Mouse (Mus musculus) midbrain, embryonic 16.5 days (tissue): ENCODE results near the gene Mxra8. TPM values are rescaled to one million over a fixed set of nuclear protein-coding genes. Genes with fewer than 3 reads are reported as not detected.

Experiments
- ATAC-seq: fragments of 200-750 bp; cut with Nextera tagmentation; 2 replicates; pipeline ENCODE4 v1.8.0; 2017; ENCODE audit warnings: moderate TSS enrichment
- H3K27ac ChIP-seq: fragments of 300-500 bp; sonication (generic); 2 replicates; pipeline ENCODE4 v1.5.1; 2014; ENCODE audit warnings: mild to moderate bottlenecking, low read length, mixed read lengths
- H3K27me3 ChIP-seq: fragments of 300-500 bp; sonication (generic); 2 replicates; pipeline ENCODE4 v1.6.1; 2014; ENCODE audit warnings: low read depth, low read length, mixed read lengths; ENCODE audit not compliant: control insufficient read depth, insufficient read depth
- H3K36me3 ChIP-seq: fragments of 300-500 bp; sonication (generic); 2 replicates; pipeline ENCODE4 v1.6.1; 2014; ENCODE audit warnings: mild to moderate bottlenecking, low read length, moderate library complexity, mixed read lengths; ENCODE audit not compliant: control insufficient read depth, insufficient read depth
- H3K4me1 ChIP-seq: fragments of 300-500 bp; sonication (generic); 2 replicates; pipeline ENCODE4 v1.6.1; 2014; ENCODE audit warnings: mild to moderate bottlenecking, low read length, mixed read lengths; ENCODE audit not compliant: control insufficient read depth, insufficient read depth
- H3K4me2 ChIP-seq: fragments of 300-500 bp; sonication (generic); 2 replicates; pipeline ENCODE4 v1.6.1; 2014; ENCODE audit warnings: mild to moderate bottlenecking, low read length, mixed read lengths
- H3K4me3 ChIP-seq: fragments of 300-500 bp; sonication (generic); 2 replicates; pipeline ENCODE4 v1.5.1; 2014; ENCODE audit warnings: low read depth, mild to moderate bottlenecking, low read length, moderate library complexity, mixed read lengths
- H3K9ac ChIP-seq: fragments of 300-500 bp; sonication (generic); 2 replicates; pipeline ENCODE4 v1.6.1; 2014; ENCODE audit warnings: low read depth, low read length, mixed read lengths
- H3K9me3 ChIP-seq: fragments of 300-500 bp; sonication (generic); replicated peaks from 2 replicates; pipeline ENCODE4 v1.6.1; 2014; ENCODE audit warnings: mild to moderate bottlenecking, low read length, mixed read lengths; ENCODE audit not compliant: control insufficient read depth, poor library complexity, severe bottlenecking
- whole genome bisulfite sequencing: fragments of 180-500 bp; shearing (Covaris S2); extraction: QIAGEN DNeasy Blood & Tissue Kit; methylation state at CpG from one replicate; pipeline ENCODE4 v1.1.7; 2014; 5-methylcytosine and 5-hydroxymethylcytosine counted together
- polyA plus RNA-seq: library from polyadenylated mRNA; unstranded; fragments of >200 nt; fragmentation: Nextera tagmentation; extraction: Ambion mirVana; gene quantifications from 2 replicates; pipeline ENCODE4 v1.2.1, GENCODE M21; 2015

Mxra8 gene
- polyA plus RNA-seq, 1 experiment from 2014 or later: 16.9 TPM

DNA sequence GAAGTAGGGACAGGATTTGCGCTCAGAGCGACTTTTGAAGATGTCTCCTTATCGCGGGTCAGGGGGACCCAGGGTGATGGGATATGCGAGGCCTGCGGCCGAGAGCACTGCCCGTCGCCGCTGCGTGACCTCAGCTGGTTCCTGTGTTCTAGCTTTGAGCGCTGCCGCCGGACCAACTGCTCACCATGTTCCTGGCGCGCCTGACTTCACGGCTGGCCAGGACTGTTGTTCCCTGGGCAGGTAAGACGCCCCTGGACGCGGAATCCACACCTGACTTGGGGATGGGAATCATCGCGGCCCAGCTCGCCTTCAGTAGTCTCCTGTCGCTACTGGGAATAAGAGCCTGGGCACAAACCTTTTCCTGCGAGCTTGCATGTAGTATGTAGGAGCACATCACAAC is 7.6 kb upstream of the Mxra8 start:
- H3K4me1 ChIP-seq: peaks cover 17% of the 10 kb centered on the region
- peak; percentile 54; the same call in 1 of the 2 replicates for ATAC-seq
- H3K27me3 ChIP-seq: no peaks in the 10 kb centered on the region
- 1% methylated on average over 25 of the region's 25 CpGs for WGBS
- H3K4me2 ChIP-seq: peak overlapping the region; percentile 96
- no peaks in the 10 kb centered on the region for H3K36me3 ChIP-seq
- H3K4me3 ChIP-seq: peak overlapping the region; percentile 77
- no peaks in the 10 kb centered on the region for H3K9me3 ChIP-seq
- H3K9ac ChIP-seq: peak overlapping the region; percentile 86
- H3K27ac ChIP-seq: peak overlapping the region; percentile 84

DNA sequence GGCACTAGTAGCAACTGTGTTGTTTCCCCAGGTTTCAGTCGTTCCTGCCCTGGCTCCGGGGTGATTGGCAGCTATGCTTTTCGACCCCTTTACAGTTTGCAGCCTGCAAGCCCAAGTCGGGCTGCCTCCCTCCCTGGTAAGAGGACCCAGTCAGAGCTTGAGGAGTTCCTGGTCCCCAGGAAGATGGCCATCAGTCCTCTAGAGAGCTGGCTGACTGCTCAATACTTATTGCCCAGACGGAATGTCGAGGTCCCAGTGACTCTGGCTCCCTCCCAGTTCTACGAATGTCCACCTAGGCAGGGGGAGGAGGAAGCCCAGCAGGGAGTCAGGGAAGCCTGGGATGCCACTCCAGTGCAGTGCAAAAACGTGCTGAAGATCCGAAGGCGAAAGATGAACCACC is 7.2 kb upstream of the Mxra8 start:
- H3K4me2 ChIP-seq: peak overlapping the region; percentile 96
- no peak overlapping the region for H3K27ac ChIP-seq
- H3K36me3 ChIP-seq: no peaks in the 10 kb centered on the region
- H3K9me3 ChIP-seq: no peaks in the 10 kb centered on the region
- no peak for ATAC-seq
- H3K4me3 ChIP-seq: peak overlapping the region; percentile 77
- no peaks in the 10 kb centered on the region for H3K27me3 ChIP-seq
- WGBS: 54% methylated on average over 10 of the region's 10 CpGs
- peaks cover 17% of the 10 kb centered on the region for H3K4me1 ChIP-seq
- peak overlapping the region; percentile 86 for H3K9ac ChIP-seq

DNA sequence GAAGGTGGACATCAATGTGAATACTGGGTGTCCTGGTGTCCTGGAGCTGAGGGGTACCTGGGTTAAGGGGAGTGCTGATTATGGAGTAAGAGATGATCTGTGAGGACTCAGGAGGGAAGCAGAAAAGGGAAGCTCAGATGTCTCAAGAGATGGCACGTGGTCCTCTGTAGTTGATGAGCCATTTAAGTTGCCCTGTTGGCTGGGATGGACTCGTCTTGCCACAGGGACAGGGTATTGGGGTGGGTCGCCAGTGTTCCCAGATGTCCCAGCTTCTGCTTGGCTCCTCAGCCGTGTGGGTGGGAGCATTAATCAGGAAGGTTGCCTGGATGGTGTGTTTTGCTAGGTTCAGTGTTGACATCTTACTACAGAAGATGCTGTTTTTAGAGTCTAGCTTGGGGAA is 6.2 kb upstream of the Mxra8 start:
- H3K27me3 ChIP-seq: no peaks in the 10 kb centered on the region
- H3K9ac ChIP-seq: no peak overlapping the region
- H3K4me2 ChIP-seq: no peak overlapping the region
- H3K36me3 ChIP-seq: no peaks in the 10 kb centered on the region
- 85% methylated on average over 4 of the region's 4 CpGs for WGBS
- H3K4me3 ChIP-seq: no peak overlapping the region
- no peaks in the 10 kb centered on the region for H3K9me3 ChIP-seq
- no peak overlapping the region for H3K27ac ChIP-seq
- no peak for ATAC-seq
- peaks cover 17% of the 10 kb centered on the region for H3K4me1 ChIP-seq

DNA sequence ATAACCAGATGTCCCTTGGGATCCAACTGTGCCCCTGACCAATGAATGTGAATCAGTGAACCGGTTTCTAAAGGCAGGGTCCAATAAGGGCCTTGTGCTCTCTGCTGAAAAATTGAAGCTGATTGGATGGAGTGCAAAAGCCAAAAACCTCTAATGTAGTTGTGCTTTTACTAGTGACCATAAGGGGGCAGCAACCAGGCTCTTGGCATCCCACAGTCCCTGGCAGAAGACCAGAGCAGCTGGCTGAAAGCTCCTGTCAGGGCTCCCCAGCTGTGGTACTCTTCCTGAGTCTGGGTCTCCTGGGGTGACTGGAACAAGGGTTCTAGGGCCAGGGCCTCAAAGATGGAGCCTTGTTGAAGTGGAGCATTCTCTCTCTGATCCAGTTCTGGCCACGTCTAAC is 5.6 kb upstream of the Mxra8 start:
- H3K27me3 ChIP-seq: no peaks in the 10 kb centered on the region
- no peaks in the 10 kb centered on the region for H3K36me3 ChIP-seq
- WGBS: 32% methylated on average over 2 of the region's 2 CpGs
- peaks cover 17% of the 10 kb centered on the region for H3K4me1 ChIP-seq
- H3K4me3 ChIP-seq: no peak overlapping the region
- 0 out of 2 replicates have a peak, but pooled peaks have one; percentile 13 for ATAC-seq
- H3K9ac ChIP-seq: no peak overlapping the region
- H3K4me2 ChIP-seq: no peak overlapping the region
- H3K9me3 ChIP-seq: no peaks in the 10 kb centered on the region
- 0 out of 2 replicates have a peak overlapping the region, but pooled peaks have one; percentile 10 for H3K27ac ChIP-seq

DNA sequence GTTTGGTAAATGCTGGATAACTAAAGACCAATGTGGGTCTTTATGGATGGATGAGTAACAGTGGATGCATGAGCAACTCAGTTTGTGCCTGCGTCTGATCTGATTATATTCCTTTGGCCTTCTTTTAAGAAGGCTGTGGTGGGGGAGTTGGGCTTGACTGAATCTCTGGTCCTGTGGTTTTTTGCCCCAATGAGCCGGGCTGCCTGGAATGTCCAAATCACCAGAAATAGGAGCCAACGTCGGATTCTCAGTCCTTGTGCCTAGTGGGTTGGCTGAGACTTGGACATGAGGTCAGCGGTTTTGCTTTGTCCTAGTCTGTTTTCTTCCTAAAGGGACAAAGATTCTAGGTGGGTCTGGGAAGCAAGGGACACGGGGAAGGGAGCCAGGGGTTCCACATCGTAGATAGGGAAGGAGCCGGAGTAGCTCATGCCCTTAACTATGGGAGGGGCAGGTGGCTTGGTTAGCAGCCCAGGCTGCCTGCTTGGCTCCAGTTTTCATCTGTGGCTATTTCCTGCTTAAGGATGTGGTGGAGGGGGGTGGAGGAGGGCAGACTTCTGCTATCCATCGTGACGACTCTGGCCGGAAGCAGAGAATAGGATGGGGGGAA is 2.0 kb upstream of the Mxra8 start:
- H3K4me3 ChIP-seq: no peak overlapping the region
- 80% methylated on average over 11 of the region's 11 CpGs for WGBS
- H3K9ac ChIP-seq: no peak overlapping the region
- H3K27ac ChIP-seq: no peak overlapping the region
- no peaks in the 10 kb centered on the region for H3K36me3 ChIP-seq
- H3K4me1 ChIP-seq: peaks cover 19% of the 10 kb centered on the region
- no peak overlapping the region for H3K4me2 ChIP-seq
- no peak for ATAC-seq
- peaks cover 14% of the 10 kb centered on the region for H3K27me3 ChIP-seq
- no peaks in the 10 kb centered on the region for H3K9me3 ChIP-seq

DNA sequence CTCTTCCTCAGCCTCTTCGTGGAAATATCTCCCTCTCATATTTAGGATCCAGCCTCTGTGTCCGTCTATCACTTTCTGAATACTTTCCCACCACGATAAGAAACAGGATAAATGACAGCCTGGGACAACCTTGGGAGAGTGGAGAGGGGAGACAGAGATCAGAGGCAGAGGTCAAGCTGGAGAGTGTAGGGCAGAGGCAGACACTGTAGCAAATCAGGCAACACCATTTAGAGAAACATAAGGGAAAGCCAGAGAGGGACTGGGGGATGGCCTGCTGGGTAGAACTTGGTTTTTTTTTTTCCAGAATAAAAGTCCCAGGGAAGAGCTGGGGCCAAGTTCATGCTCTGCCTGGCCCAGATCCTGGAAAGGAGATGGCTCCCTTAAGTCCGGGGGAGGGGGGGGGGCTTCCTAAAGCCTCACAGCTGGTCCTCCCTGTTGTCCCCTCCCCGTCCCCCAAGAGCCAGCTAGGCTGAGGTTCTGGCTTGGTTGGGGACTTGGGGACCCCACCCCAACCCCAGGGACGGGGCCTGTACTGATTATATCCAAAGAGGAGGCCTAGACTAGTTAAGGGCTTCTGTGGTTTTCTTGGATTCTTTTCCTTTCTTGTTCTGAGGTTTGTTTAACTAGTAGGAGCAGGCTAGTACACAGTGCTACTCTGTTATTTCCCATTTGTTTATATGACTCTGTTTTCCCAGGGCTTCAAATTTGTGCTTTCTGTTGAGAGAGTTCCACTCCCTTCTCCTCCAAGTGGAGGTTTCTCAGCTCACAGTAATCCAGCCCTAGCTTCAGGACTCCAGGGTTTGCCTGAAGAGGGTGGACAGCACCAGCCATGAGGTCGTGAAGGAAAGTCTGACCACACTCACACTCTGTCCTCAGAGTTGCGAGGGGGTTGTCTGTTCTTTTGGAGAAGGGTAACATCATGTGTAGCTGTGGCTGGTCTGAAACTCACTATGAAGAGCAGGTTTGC is 1.0 kb upstream of the Mxra8 start:
- Histone ChIP-seq H3K9ac (no peak overlapping the region), H3K4me2 (no peak overlapping the region), H3K27me3 (peaks cover 14% of the 10 kb centered on the region), H3K4me1 (peaks cover 12% of the 10 kb centered on the region), H3K9me3 (no peaks in the 10 kb centered on the region), H3K36me3 (no peaks in the 10 kb centered on the region), H3K27ac (no peak overlapping the region), H3K4me3 (no peak overlapping the region)
- WGBS: 65% methylated on average over 8 of the region's 8 CpGs
- no peak for ATAC-seq

DNA sequence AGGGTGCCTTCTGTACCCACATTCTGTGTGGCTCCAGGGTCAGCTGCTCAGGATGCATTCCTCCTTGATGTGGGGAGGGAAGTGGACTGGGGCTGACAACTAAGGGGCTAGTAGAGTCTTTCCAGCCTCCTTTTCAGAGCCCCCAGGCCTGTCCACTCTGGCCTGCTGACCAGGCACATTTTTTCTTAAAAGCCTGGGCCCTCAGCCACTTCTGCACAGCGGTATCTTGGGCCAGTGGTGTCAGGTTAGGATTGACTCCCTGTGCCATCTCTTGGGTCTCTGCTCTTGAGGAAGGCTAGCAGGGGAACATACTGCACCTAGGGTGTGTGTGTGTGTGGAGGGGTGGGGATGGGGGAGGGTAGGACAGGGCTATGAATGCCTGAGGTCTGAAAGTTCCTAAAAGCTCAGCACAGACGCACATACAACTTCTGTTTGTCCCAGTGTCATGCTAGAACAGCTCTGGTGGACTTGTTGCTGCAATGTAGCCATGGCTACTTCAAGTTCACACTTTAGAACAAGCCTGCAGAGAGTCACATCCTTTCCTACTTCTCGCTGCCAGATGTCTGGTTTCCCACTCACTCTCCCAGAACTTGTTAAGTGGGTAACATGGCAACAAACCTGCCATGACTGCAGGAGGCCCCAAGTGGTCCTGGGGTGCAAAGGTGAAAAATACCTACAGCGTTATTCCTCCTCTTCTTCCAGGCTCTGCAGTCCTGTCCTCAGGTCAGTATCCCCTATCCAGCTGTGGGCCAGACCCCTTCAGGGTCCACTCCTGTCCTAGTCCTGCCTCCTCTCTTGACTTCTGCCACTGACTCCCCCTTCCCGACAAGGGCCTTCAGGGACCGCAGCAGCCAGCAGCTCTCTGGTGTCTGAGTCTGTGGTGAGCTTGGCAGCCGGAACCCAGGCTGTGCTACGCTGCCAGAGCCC is 859 bp downstream of the Mxra8 start:
- Histone ChIP-seq H3K4me3 (peak overlapping the region; percentile 27), H3K36me3 (no peaks in the 10 kb centered on the region), H3K9ac (peak overlapping the region; percentile 49), H3K27me3 (peaks cover 14% of the 10 kb centered on the region), H3K4me2 (peak overlapping the region; percentile 53), H3K9me3 (no peaks in the 10 kb centered on the region), H3K27ac (peak overlapping the region; percentile 31; the same call in 1 of the 2 replicates), H3K4me1 (peaks cover 7% of the 10 kb centered on the region)
- WGBS: 7% methylated on average over 8 of the region's 8 CpGs
- no peak for ATAC-seq

DNA sequence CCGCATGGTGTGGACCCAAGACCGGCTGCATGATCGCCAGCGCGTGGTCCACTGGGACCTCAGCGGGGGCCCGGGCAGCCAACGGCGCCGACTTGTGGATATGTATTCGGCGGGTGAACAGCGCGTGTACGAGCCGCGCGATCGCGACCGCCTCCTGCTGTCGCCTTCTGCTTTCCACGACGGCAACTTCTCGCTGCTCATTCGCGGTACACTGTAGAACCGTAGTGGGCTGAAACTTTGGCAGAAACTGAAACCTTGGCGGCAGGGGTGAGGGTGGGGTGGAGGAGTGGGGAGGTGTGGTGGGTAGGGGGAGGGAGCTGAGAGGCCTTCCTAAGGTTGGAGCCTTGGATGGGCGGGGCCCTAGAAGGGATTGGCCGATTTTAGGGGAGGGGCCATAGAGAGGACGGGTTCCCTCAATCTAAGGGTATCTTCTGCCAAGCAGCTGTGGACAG is 1.5 kb downstream of the Mxra8 start:
- H3K4me3 ChIP-seq: peak overlapping the region; percentile 27
- H3K27ac ChIP-seq: no peak overlapping the region
- H3K4me1 ChIP-seq: peaks cover 7% of the 10 kb centered on the region
- H3K9me3 ChIP-seq: no peaks in the 10 kb centered on the region
- no peaks in the 10 kb centered on the region for H3K36me3 ChIP-seq
- H3K4me2 ChIP-seq: peak overlapping the region; percentile 53
- WGBS: under 1% methylated on average over 32 of the region's 32 CpGs
- H3K9ac ChIP-seq: peak overlapping the region; percentile 49
- ATAC-seq: peak; percentile 47
- peaks cover 14% of the 10 kb centered on the region for H3K27me3 ChIP-seq
